Mouse (Mus musculus) neural tube, embryonic 14.5 days (tissue): ENCODE measurements around the gene Pla2g7. TPM values are rescaled to one million over a fixed set of nuclear protein-coding genes. Genes with fewer than 3 reads are reported as not detected.

Source experiments
- ATAC-seq: fragments of 200-750 bp; cut with Nextera tagmentation; 2 replicates; pipeline ENCODE4 v1.8.0; 2017; ENCODE audit warnings: low read depth, mild to moderate bottlenecking, moderate TSS enrichment, moderate library complexity
- H3K27ac ChIP-seq: fragments of 300-500 bp; sonication (generic); 2 replicates; pipeline ENCODE4 v1.5.1; 2014; ENCODE audit warnings: low read depth, mild to moderate bottlenecking, control low read depth, low read length, moderate library complexity, mixed read lengths
- H3K27me3 ChIP-seq: fragments of 300-500 bp; sonication (generic); 2 replicates; pipeline ENCODE4 v1.6.1; 2014; ENCODE audit warnings: low read length; ENCODE audit not compliant: control insufficient read depth, insufficient read depth
- H3K36me3 ChIP-seq: fragments of 300-500 bp; sonication (generic); 2 replicates; pipeline ENCODE4 v1.6.1; 2014; ENCODE audit warnings: low read length, mixed read lengths; ENCODE audit not compliant: control insufficient read depth, insufficient read depth
- H3K4me1 ChIP-seq: fragments of 300-500 bp; sonication (generic); 2 replicates; pipeline ENCODE4 v1.6.1; 2014; ENCODE audit warnings: low read length; ENCODE audit not compliant: control insufficient read depth, insufficient read depth
- H3K4me2 ChIP-seq: fragments of 300-500 bp; sonication (generic); 2 replicates; pipeline ENCODE4 v1.6.1; 2014; ENCODE audit warnings: mild to moderate bottlenecking, low read depth, low read length, control low read depth
- H3K4me3 ChIP-seq: fragments of 300-500 bp; sonication (generic); 2 replicates; pipeline ENCODE4 v1.5.1; 2014; ENCODE audit warnings: low read depth, low read length, control low read depth, mixed read lengths
- H3K9ac ChIP-seq: fragments of 300-500 bp; sonication (generic); replicated peaks from 2 replicates; pipeline ENCODE4 v1.6.1; 2014; ENCODE audit warnings: low read depth, mild to moderate bottlenecking, control low read depth, low read length, mixed read lengths
- H3K9me3 ChIP-seq: fragments of 300-500 bp; sonication (generic); 2 replicates; pipeline ENCODE4 v1.6.1; 2016; ENCODE audit warnings: low read length; ENCODE audit not compliant: control insufficient read depth
- WGBS: fragments of 180-500 bp; shearing (Covaris S2); extraction: QIAGEN DNeasy Blood & Tissue Kit; methylation state at CpG from one replicate; pipeline ENCODE4 v1.1.7; 2014; 5-methylcytosine and 5-hydroxymethylcytosine counted together
- polyA plus RNA-seq: library from polyadenylated mRNA; unstranded; fragments of >200 nt; fragmentation: Nextera tagmentation; extraction: Ambion mirVana; gene quantifications from 2 replicates; pipeline ENCODE4 v1.2.1, GENCODE M21; 2014

The Pla2g7 gene
- polyA plus RNA-seq, 1 experiment from 2014 or later, result 62.3 TPM

DNA sequence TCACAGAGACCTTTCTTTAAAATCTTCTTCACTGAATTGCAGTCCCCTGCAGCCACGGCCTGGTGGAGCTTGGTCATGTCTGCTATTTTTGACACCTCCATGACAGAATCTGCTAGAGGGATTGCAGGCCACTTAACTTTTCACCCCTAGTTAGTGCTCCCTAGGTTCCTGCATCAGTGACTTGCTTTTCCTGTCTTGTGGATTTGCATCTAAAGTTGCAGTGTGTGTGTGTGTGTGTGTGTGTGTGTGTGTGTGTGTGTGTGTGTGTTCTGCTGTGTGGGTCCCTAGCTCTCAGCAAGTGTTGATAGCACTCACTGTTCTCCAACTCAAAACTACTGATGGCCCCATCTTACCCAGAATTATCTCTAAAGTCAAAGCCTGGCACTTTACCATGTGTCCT is 24.4 kb upstream of the Pla2g7 start, which contains the start of gene Ankrd66:
Ankrd66 (minus strand) TSS at position 101 of the 400 bp plus-strand sequence.
- no peak within 1 kb of the TSS for H3K4me3 ChIP-seq
- no peaks in the 10 kb centered on the region for H3K27me3 ChIP-seq
- H3K4me1 ChIP-seq, result no peaks in the 10 kb centered on the region
- ATAC-seq, result no peak
- H3K9me3 ChIP-seq, result no peaks in the 10 kb centered on the region
- H3K36me3 ChIP-seq, result no peaks in the 10 kb centered on the region
- H3K9ac ChIP-seq, result no peak within 1 kb of the TSS
- 67% methylated on average over 1 of the region's 1 CpGs for WGBS
- H3K27ac ChIP-seq, result no peak within 1 kb of the TSS
- H3K4me2 ChIP-seq, result no peak within 1 kb of the TSS

GRCm38 (mm10) chr17:43544040-43544439 is 23.9 kb upstream of the Pla2g7 start:
- Histone ChIP-seq H3K27ac (no peak overlapping the region), H3K4me1 (no peaks in the 10 kb centered on the region), H3K27me3 (no peaks in the 10 kb centered on the region), H3K9ac (no peak overlapping the region), H3K4me3 (no peak overlapping the region), H3K36me3 (no peaks in the 10 kb centered on the region), H3K4me2 (no peak overlapping the region), H3K9me3 (no peaks in the 10 kb centered on the region)
- ATAC-seq, result no peak
- 84% methylated on average over 4 of the region's 4 CpGs for WGBS

- Histone ChIP-seq H3K9ac (no peak overlapping the region), H3K9me3 (no peaks in the 10 kb centered on the region), H3K36me3 (no peaks in the 10 kb centered on the region), H3K4me3 (no peak overlapping the region), H3K27me3 (no peaks in the 10 kb centered on the region), H3K27ac (no peak overlapping the region), H3K4me1 (no peaks in the 10 kb centered on the region), H3K4me2 (no peak overlapping the region)
- WGBS, result 29% methylated on average over 3 of the region's 3 CpGs
- ATAC-seq, result no peak; the same call in 1 of the 2 replicates
Measured at GRCm38 (mm10) chr17:43551122-43551630, 16.7 kb upstream of the Pla2g7 start.

DNA sequence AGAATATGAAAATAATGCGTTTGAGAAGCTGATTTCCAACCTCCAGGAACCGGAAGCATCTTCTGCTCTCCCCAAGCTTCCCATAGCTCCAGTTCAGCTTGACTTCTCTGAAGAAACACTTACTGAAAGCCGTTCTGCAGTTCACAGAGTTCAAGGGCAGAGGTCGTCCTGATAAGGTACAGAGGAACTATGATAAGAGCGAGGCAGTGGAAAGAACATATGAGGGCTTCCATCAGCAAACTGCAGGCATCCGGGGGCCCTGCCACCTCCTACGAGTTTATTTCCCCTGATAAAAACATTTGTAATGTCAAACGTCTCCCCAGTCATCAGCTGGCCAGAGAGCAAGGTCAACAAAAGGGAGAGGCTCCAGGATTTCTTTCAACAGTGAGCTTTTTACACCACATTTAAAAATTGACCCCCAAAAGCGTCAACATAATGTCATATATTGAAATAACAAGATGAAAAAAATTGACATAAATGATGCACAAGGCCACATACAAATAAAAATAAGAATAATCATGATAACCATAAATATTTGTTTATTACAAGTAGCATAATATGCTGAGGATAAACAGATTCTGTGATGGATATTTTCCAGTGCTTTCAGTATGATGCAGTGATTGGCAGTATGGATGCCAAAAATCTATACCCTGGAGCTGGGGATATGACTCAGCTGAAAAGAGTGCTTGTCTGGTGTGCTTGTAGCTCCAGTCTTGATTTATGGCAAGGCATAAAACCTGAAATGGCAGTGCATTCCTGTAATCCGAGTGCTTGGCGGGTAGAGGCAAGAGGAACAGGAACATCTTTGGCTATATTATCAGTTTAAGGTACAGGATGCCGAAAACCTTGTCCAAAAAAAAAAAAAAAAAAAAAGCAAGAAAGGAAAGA is 13.1 kb upstream of the Pla2g7 start:
- no peak overlapping the region for H3K27ac ChIP-seq
- no peak for ATAC-seq
- H3K9me3 ChIP-seq, result no peaks in the 10 kb centered on the region
- no peaks in the 10 kb centered on the region for H3K27me3 ChIP-seq
- H3K4me2 ChIP-seq, result no peak overlapping the region
- 70% methylated on average over 12 of the region's 12 CpGs for WGBS
- no peak overlapping the region for H3K9ac ChIP-seq
- no peak overlapping the region for H3K4me3 ChIP-seq
- no peaks in the 10 kb centered on the region for H3K36me3 ChIP-seq
- H3K4me1 ChIP-seq, result no peaks in the 10 kb centered on the region

DNA sequence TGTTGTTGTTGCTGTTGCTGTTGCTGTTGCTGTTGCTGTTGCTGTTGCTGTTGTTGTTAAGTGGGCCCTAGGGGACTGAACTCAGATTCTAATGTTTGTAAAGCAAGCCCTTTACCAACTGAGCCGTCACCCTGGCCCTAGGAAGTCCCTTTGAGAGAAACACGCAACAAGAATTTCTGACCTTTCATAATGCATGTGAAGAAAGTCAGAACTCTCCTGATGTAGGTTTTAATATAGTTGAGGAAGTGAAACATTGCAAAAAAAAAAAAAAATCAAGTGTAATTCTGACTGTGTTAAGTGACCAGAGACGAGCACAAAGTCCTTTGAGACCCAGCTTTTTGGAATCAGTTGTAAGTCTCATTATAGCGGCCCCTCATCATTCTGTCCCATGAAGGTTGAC is 10.8 kb upstream of the Pla2g7 start:
- H3K4me1 ChIP-seq, result no peaks in the 10 kb centered on the region
- H3K36me3 ChIP-seq, result no peaks in the 10 kb centered on the region
- 66% methylated on average over 4 of the region's 4 CpGs for whole genome bisulfite sequencing
- no peak overlapping the region for H3K4me2 ChIP-seq
- no peak overlapping the region for H3K27ac ChIP-seq
- no peak overlapping the region for H3K4me3 ChIP-seq
- no peaks in the 10 kb centered on the region for H3K9me3 ChIP-seq
- ATAC-seq, result no peak
- no peaks in the 10 kb centered on the region for H3K27me3 ChIP-seq
- no peak overlapping the region for H3K9ac ChIP-seq

GRCm38 (mm10) chr17:43557541-43558090 is 10.3 kb upstream of the Pla2g7 start:
- no peaks in the 10 kb centered on the region for H3K4me1 ChIP-seq
- peak; percentile 95 for ATAC-seq
- no peaks in the 10 kb centered on the region for H3K9me3 ChIP-seq
- 15% methylated on average over 6 of the region's 6 CpGs for WGBS
- no peaks in the 10 kb centered on the region for H3K36me3 ChIP-seq
- H3K4me2 ChIP-seq, result no peak overlapping the region
- H3K27me3 ChIP-seq, result no peaks in the 10 kb centered on the region
- H3K27ac ChIP-seq, result no peak overlapping the region
- H3K9ac ChIP-seq, result no peak overlapping the region
- H3K4me3 ChIP-seq, result no peak overlapping the region

DNA sequence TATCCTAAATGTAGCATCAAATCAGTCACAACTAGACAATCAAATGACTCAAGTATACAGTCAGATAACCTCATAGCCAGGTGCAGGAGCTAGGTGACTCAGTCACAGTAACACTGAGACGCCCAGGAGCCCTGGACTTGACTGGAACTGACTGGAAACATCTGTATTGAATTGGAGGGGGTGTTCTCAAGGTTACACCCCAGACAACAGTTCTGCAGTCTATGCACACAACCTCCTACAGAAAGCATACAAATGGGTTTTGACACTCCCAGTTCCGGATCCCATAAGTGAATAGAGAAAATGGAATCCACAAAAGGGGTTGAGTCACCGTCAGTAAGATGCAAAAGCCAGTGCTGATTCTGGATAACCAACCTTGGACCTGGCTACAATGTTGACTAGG is 9.2 kb upstream of the Pla2g7 start:
- no peaks in the 10 kb centered on the region for H3K27me3 ChIP-seq
- WGBS, result 93% methylated on average over 3 of the region's 3 CpGs
- no peak overlapping the region for H3K4me2 ChIP-seq
- ATAC-seq, result no peak
- H3K9me3 ChIP-seq, result no peaks in the 10 kb centered on the region
- no peaks in the 10 kb centered on the region for H3K4me1 ChIP-seq
- H3K27ac ChIP-seq, result no peak overlapping the region
- no peaks in the 10 kb centered on the region for H3K36me3 ChIP-seq
- no peak overlapping the region for H3K9ac ChIP-seq
- no peak overlapping the region for H3K4me3 ChIP-seq

DNA sequence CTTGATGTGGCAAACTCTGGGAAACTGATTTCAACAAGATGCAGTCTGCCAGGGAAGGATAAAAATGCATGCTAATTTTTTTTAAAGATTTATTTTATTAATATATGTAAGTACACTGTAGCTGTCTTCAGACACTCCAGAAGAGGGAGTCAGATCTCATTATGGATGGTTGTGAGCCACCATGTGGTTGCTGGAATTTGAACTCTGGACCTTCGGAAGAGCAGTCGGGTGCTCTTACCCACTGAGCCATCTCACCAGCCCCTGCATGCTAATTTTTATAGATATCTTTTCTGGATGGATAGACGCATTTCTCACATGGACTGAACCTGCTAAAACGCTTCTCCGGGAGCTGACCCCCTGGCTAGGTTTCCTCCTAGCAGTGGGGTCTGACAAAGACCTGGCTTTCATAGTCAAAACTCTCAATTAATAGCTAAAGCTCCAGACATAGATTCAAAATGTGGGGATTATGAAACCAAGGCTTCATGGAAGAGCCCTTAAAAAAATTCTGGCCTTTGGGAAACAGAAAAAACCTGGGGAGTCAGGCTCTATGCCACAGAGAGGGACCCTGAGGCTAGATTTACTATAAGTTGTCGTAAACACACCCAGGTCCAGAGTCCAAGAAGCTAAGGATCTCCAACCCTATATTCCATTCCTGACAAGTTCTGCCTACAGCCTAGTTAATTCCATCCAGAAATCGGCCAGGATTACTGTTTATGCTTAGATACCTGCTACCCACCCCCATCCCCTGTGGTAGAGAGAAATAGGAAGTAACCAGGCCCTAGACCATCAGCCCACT is 4.5 kb upstream of the Pla2g7 start:
- Histone ChIP-seq H3K9me3 (no peaks in the 10 kb centered on the region), H3K4me1 (0 out of 2 replicates have a peak, but pooled peaks cover 2% of the 10 kb centered on the region), H3K36me3 (no peaks in the 10 kb centered on the region), H3K27ac (no peak overlapping the region), H3K4me2 (no peak overlapping the region), H3K27me3 (no peaks in the 10 kb centered on the region), H3K9ac (no peak overlapping the region), H3K4me3 (no peak overlapping the region)
- WGBS, result 91% methylated on average over 7 of the region's 7 CpGs
- ATAC-seq, result no peak
